ENCODE assay signal across 22 mouse cellular contexts in the genomic region with DNA sequence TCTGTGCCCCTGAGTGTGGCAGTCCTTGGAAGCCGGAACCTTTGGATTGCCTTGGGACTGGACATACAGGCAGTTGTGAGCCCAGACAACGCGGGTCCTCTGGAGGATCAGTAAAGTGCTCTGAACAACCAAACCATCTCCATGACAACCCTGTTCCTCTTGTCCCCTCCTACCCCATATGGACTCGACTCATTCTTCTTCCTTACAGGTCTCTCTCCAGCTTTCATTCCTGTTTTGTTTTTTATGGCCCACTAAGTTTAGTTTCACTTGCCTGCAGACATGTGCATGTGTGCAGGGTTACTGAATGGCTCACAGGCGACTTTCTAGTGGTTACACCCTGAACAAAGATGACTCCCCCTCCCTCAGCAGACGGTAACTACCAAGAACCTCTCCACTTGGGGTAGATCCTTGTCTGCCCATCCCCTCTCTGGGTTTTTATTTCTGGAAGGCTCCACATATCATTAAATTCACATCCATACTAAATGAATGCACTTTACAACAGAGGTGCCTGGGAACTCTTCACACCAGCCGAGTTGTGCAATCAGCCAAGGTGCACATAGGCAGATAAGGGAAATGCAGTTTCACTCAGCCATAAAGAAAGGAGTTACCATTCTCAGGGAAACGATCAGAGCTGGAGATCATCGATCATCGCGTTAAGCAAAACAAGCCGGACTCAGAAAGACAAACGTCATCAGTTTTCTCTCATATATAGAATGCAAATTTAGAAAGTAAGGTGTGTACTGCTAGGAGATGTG. TPM values are rescaled to one million over a fixed set of nuclear protein-coding genes. Genes with fewer than 3 reads are reported as not detected.
A peak's percentile ranks its signal among the peaks of the same experiment; 100 is the strongest.
DNase-seq lines count a peak whose midpoint lies in the region; ATAC-seq and TF ChIP-seq lines count a peak whose summit lies in the region.
"Had no signal": no experiment of that assay in that cellular context is flagged by ENCODE, and none has a peak within 500 bp of the region (broad histone marks: within the 10 kb centered on the region; RNA-seq: fewer than 3 reads in every experiment).

No protein-coding gene starts in this region.

- peaks cover 72% of the 10 kb centered on the region for H3K4me1 ChIP-seq in G1E (ENCODE audit: insufficient read depth, low read depth, low read length)
- peaks cover 34% of the 10 kb centered on the region for H3K4me1 ChIP-seq in intestine, embryonic 16.5 days (ENCODE audit: control insufficient read depth, insufficient read depth, low read length)
- H3K4me1 ChIP-seq in midbrain, postnatal 0 days (ENCODE audit: insufficient read depth, low read length): no peaks in the 10 kb centered on the region
- H3K4me1 ChIP-seq: forebrain, embryonic 13.5 days; hindbrain, embryonic 12.5 days had no signal

- peak; percentile 66 for DNase-seq in G1E (ENCODE audit: low spot score)
- DNase-seq in heart, postnatal 14 days: no peak
- DNase-seq in midbrain, postnatal 0 days (ENCODE audit: low spot score): no peak
- DNase-seq in spleen, postnatal 36 days (ENCODE audit: low spot score in 2 of 2): no peak
- DNase-seq: adrenal gland, adult 2 months; cerebellum, adult 9-11 months; heart, postnatal 10 days; kidney, postnatal 14 days; lung, postnatal 4 days; retina, postnatal 1 day; thymus, adult 2 months had no signal

- 0 out of 2 replicates have a peak overlapping the region, but pooled peaks have one; percentile 4 for H3K4me2 ChIP-seq in intestine, embryonic 16.5 days (ENCODE audit: low read depth, low read length)
- H3K4me2 ChIP-seq in midbrain, postnatal 0 days (ENCODE audit: low read depth, low read length, poor library complexity, severe bottlenecking): no peak overlapping the region
- H3K4me2 ChIP-seq: forebrain, embryonic 13.5 days; heart, embryonic 11.5 days; hindbrain, embryonic 12.5 days; limb, embryonic 15.5 days; lung, embryonic 15.5 days; midbrain, embryonic 11.5 days had no signal

- ATAC-seq in G1E (ENCODE audit: extremely low read depth, insufficient number of reproducible peaks, low FRiP score, poor library complexity, severe bottlenecking): peak; percentile 37
- peak; percentile 34; the same call in 1 of the 2 replicates for ATAC-seq in intestine, embryonic 16.5 days
- peak; percentile 20 for ATAC-seq in megakaryocyte-erythroid progenitor cell, adult 5-6 weeks (replicated peaks; ENCODE audit: low FRiP score, low TSS enrichment, poor library complexity, severe bottlenecking)
- ATAC-seq in erythroid progenitor cell, adult 5-6 weeks (replicated peaks; ENCODE audit: low FRiP score, poor library complexity, severe bottlenecking): no peak
- ATAC-seq in midbrain, postnatal 0 days (ENCODE audit: low FRiP score): no peak
- ATAC-seq: forebrain, embryonic 13.5 days had no signal

- H3K9ac ChIP-seq in intestine, embryonic 16.5 days (ENCODE audit: low read depth, low read length): no peak overlapping the region
- no peak overlapping the region for H3K9ac ChIP-seq in midbrain, postnatal 0 days (replicated peaks; ENCODE audit: low read length, poor library complexity, severe bottlenecking)
- H3K9ac ChIP-seq: forebrain, embryonic 13.5 days; hindbrain, embryonic 12.5 days; limb, embryonic 15.5 days; lung, embryonic 15.5 days had no signal

- no peak overlapping the region for H3ac ChIP-seq in C2C12 (ENCODE audit: control insufficient read depth, insufficient read length, low read depth)

- no peaks in the 10 kb centered on the region for H3K79me2 ChIP-seq in C2C12 (ENCODE audit: control insufficient read depth, insufficient read depth)

- peaks cover 13% of the 10 kb centered on the region for H3K9me3 ChIP-seq in G1E (replicated peaks)
- no peaks in the 10 kb centered on the region for H3K9me3 ChIP-seq in intestine, embryonic 16.5 days (ENCODE audit: control insufficient read depth, low read length)
- H3K9me3 ChIP-seq in midbrain, postnatal 0 days (ENCODE audit: low read length): no peaks in the 10 kb centered on the region
- H3K9me3 ChIP-seq: forebrain, embryonic 13.5 days; hindbrain, embryonic 12.5 days; limb, embryonic 15.5 days; lung, embryonic 15.5 days had no signal

- H3K4me3 ChIP-seq in C2C12 (ENCODE audit: insufficient read depth, poor library complexity, severe bottlenecking) (no peak overlapping the region), G1E (ENCODE audit: low read depth, low read length) (peak overlapping the region; percentile 41; the same call in 1 of the 2 replicates)
- H3K4me3 ChIP-seq in intestine, embryonic 16.5 days (ENCODE audit: low read length): no peak overlapping the region
- H3K4me3 ChIP-seq in midbrain, postnatal 0 days (ENCODE audit: low read depth, low read length): no peak overlapping the region
- H3K4me3 ChIP-seq: forebrain, embryonic 13.5 days; hindbrain, embryonic 12.5 days; layer of hippocampus, adult 2 months; limb, embryonic 15.5 days; lung, embryonic 15.5 days had no signal

- H3K27ac ChIP-seq in intestine, embryonic 16.5 days (ENCODE audit: low read length): peak overlapping the region; percentile 82
- H3K27ac ChIP-seq in midbrain, postnatal 0 days (ENCODE audit: low read depth, low read length): no peak overlapping the region
- H3K27ac ChIP-seq: forebrain, embryonic 13.5 days; hindbrain, embryonic 12.5 days; layer of hippocampus, adult 2 months; limb, embryonic 15.5 days; lung, embryonic 15.5 days had no signal

- H3K79me3 ChIP-seq in C2C12 (ENCODE audit: low read depth): no peaks in the 10 kb centered on the region

- no peak for TF ChIP-seq CTCF in C2C12 (IDR thresholded peaks at IDR 0.05; ENCODE audit: control insufficient read depth, insufficient read depth, insufficient read length)
- TF ChIP-seq CTCF in G1E (IDR thresholded peaks at IDR 0.05; ENCODE audit: low read depth, low read length): no peak
- no peak for TF ChIP-seq CTCF in midbrain, postnatal 0 days (IDR thresholded peaks at IDR 0.05)

- H3K27me3 ChIP-seq in C2C12 (ENCODE audit: control insufficient read depth, insufficient read depth, insufficient read length) (no peaks in the 10 kb centered on the region), G1E (ENCODE audit: insufficient read depth, low read length) (peaks cover 4% of the 10 kb centered on the region)
- no peaks in the 10 kb centered on the region for H3K27me3 ChIP-seq in intestine, embryonic 16.5 days (replicated peaks; ENCODE audit: control insufficient read depth, insufficient read depth, low read length)
- H3K27me3 ChIP-seq in midbrain, postnatal 0 days (ENCODE audit: insufficient read depth, low read length): no peaks in the 10 kb centered on the region
- H3K27me3 ChIP-seq: forebrain, embryonic 13.5 days; limb, embryonic 15.5 days; lung, embryonic 15.5 days had no signal

- no peaks in the 10 kb centered on the region for H3K36me3 ChIP-seq in C2C12 (ENCODE audit: control insufficient read depth, insufficient read depth)
- H3K36me3 ChIP-seq in G1E (replicated peaks): peaks cover 15% of the 10 kb centered on the region
- H3K36me3 ChIP-seq in intestine, embryonic 16.5 days (ENCODE audit: control insufficient read depth, insufficient read depth, low read length): no peaks in the 10 kb centered on the region
- H3K36me3 ChIP-seq in midbrain, postnatal 0 days (ENCODE audit: insufficient read depth, low read length): no peaks in the 10 kb centered on the region
- H3K36me3 ChIP-seq: hindbrain, embryonic 12.5 days; limb, embryonic 15.5 days; lung, embryonic 15.5 days had no signal

- intact Hi-C loops in heart, postnatal 14 days (cut with DNase I): loop anchor here (5.0 kb wide), 2 partner anchors 54 to 134 kb away; no protein-coding TSS in a partner anchor

- 55% methylated on average over 13 of the region's 13 CpGs for WGBS in intestine, embryonic 16.5 days
- WGBS in midbrain, postnatal 0 days: 66% methylated on average over 13 of the region's 13 CpGs

RNA-seq across cellular contexts. Expression of gene Neurl3, which starts 1.3 kb away (rescaled TPM):
- polyA plus RNA-seq in C2C12 (2012; fragmentation: generic; extraction: Trizol) (1.7 TPM), G1E (2012) (35.1 and 38.7 TPM in 2 replicates)
- total RNA-seq in G1E (2014; fragmentation: Nextera tagmentation) (140 and 142 TPM in 2 replicates), G1E (2017) (91.7 and 120 TPM in 2 replicates)
- 29.6 and 31.0 TPM in 2 replicates for polyA plus RNA-seq in intestine, embryonic 16.5 days (2015; fragmentation: Nextera tagmentation; extraction: Ambion mirVana)
- 5.4 and 5.5 TPM in 2 replicates for total RNA-seq in megakaryocyte-erythroid progenitor cell, adult 5-6 weeks (2014; fragmentation: Nextera tagmentation)
- 7.4 and 7.8 TPM in 2 replicates for total RNA-seq in megakaryocyte-erythroid progenitor cell, adult 5-6 weeks (2017)
- total RNA-seq in erythroid progenitor cell, adult 5-6 weeks (2015; ENCODE audit: low replicate concordance): 6.1 and 7.1 TPM in 2 replicates
- total RNA-seq in erythroid progenitor cell, adult 5-6 weeks (2017; ENCODE audit: low replicate concordance): 4.7 and 10.0 TPM in 2 replicates
- 1 to 10 TPM; 2.6 to 2.9 TPM for total RNA-seq in heart, postnatal 14 days (2021)
- total RNA-seq in midbrain, postnatal 0 days (2014; rRNA removed): 0.66 and 1.0 TPM in 2 replicates
- 2.3 and 2.4 TPM in 2 replicates for polyA plus RNA-seq in midbrain, postnatal 0 days (2015; fragmentation: Nextera tagmentation; extraction: Ambion mirVana)

RNA-seq across cellular contexts. Expression of gene Uggt1, which starts 31.3 kb away (rescaled TPM):
- polyA plus RNA-seq in C2C12 (2012; fragmentation: generic; extraction: Trizol) (20.1 TPM), G1E (2012) (10.4 and 12.2 TPM in 2 replicates)
- total RNA-seq in G1E (2014; fragmentation: Nextera tagmentation) (97.4 and 117 TPM in 2 replicates), G1E (2017) (96.4 and 97.8 TPM in 2 replicates)
- 44.6 and 49.5 TPM in 2 replicates for polyA plus RNA-seq in intestine, embryonic 16.5 days (2015; fragmentation: Nextera tagmentation; extraction: Ambion mirVana)
- total RNA-seq in megakaryocyte-erythroid progenitor cell, adult 5-6 weeks (2014; fragmentation: Nextera tagmentation): 48.7 and 55.4 TPM in 2 replicates
- 54.7 and 89.5 TPM in 2 replicates for total RNA-seq in megakaryocyte-erythroid progenitor cell, adult 5-6 weeks (2017)
- 21.8 and 42.2 TPM in 2 replicates for total RNA-seq in erythroid progenitor cell, adult 5-6 weeks (2015; ENCODE audit: low replicate concordance)
- 32.2 and 62.3 TPM in 2 replicates for total RNA-seq in erythroid progenitor cell, adult 5-6 weeks (2017; ENCODE audit: low replicate concordance)
- total RNA-seq in heart, postnatal 14 days (2021): 10 to 100 TPM; 26.5 to 30.9 TPM
- total RNA-seq in midbrain, postnatal 0 days (2014; rRNA removed): 48.3 and 50.6 TPM in 2 replicates
- polyA plus RNA-seq in midbrain, postnatal 0 days (2015; fragmentation: Nextera tagmentation; extraction: Ambion mirVana): 22.1 and 23.8 TPM in 2 replicates

RNA-seq across cellular contexts. Expression of gene Arid5a, which starts 31.7 kb away (rescaled TPM):
- polyA plus RNA-seq in C2C12 (2012; fragmentation: generic; extraction: Trizol) (25.6 TPM), G1E (2012) (32.1 and 33.6 TPM in 2 replicates)
- total RNA-seq in G1E (2014; fragmentation: Nextera tagmentation) (5.5 and 8.7 TPM in 2 replicates), G1E (2017) (8.2 and 8.4 TPM in 2 replicates)
- 4.1 and 4.8 TPM in 2 replicates for polyA plus RNA-seq in intestine, embryonic 16.5 days (2015; fragmentation: Nextera tagmentation; extraction: Ambion mirVana)
- 6.0 and 7.6 TPM in 2 replicates for total RNA-seq in megakaryocyte-erythroid progenitor cell, adult 5-6 weeks (2014; fragmentation: Nextera tagmentation)
- 3.2 and 4.3 TPM in 2 replicates for total RNA-seq in megakaryocyte-erythroid progenitor cell, adult 5-6 weeks (2017)
- total RNA-seq in erythroid progenitor cell, adult 5-6 weeks (2015; ENCODE audit: low replicate concordance): 2.9 and 9.2 TPM in 2 replicates
- 0.53 and 2.1 TPM in 2 replicates for total RNA-seq in erythroid progenitor cell, adult 5-6 weeks (2017; ENCODE audit: low replicate concordance)
- total RNA-seq in heart, postnatal 14 days (2021): 10 to 100 TPM in 1 of 2 experiments, 1 to 10 TPM in 1; 9.1 to 11.4 TPM
- total RNA-seq in midbrain, postnatal 0 days (2014; rRNA removed): 3.9 and 5.4 TPM in 2 replicates
- 3.1 and 3.4 TPM in 2 replicates for polyA plus RNA-seq in midbrain, postnatal 0 days (2015; fragmentation: Nextera tagmentation; extraction: Ambion mirVana)

Comparison
In these comparisons a context has a peak if more than half of its experiments do, and no peak if none do; other contexts are left out.
1. ATAC-seq: peak in G1E (single experiment), intestine, embryonic 16.5 days (single experiment) and megakaryocyte-erythroid progenitor cell, adult 5-6 weeks (single experiment); none in erythroid progenitor cell, adult 5-6 weeks (single experiment) and midbrain, postnatal 0 days (single experiment).
2. RNA of gene Neurl3, which starts 1.3 kb away (total RNA-seq): 91.7 to 142 TPM in G1E; 4.7 to 10.0 TPM in erythroid progenitor cell, adult 5-6 weeks, 5.4 to 7.8 TPM in megakaryocyte-erythroid progenitor cell, adult 5-6 weeks, 2.6 to 2.9 TPM in heart, postnatal 14 days and 0.66 to 1.0 TPM in midbrain, postnatal 0 days; every median in the first group is over 4 times any median in the second.